Mouse (Mus musculus) stomach, embryonic 16.5 days (tissue): Measurements from ENCODE around the gene Gan. TPM values are rescaled to one million over a fixed set of nuclear protein-coding genes. Genes with fewer than 3 reads are reported as not detected.

ENCODE experiments used
- ATAC-seq: fragments of 200-750 bp; cut with Nextera tagmentation; 2 replicates; pipeline ENCODE4 v1.8.0; 2017; ENCODE audit warnings: moderate number of reproducible peaks, moderate TSS enrichment; ENCODE audit not compliant: insufficient read depth, low FRiP score
- H3K27ac ChIP-seq: fragments of 300-500 bp; sonication (generic); 2 replicates; pipeline ENCODE4 v1.5.1; 2014; ENCODE audit warnings: low read length
- H3K27me3 ChIP-seq: fragments of 300-500 bp; sonication (generic); 2 replicates; pipeline ENCODE4 v1.6.1; 2014; ENCODE audit warnings: low read length, control low read depth, mixed read lengths; ENCODE audit not compliant: control insufficient read depth, insufficient read depth
- H3K36me3 ChIP-seq: fragments of 300-500 bp; sonication (generic); 2 replicates; pipeline ENCODE4 v1.6.1; 2014; ENCODE audit warnings: low read length; ENCODE audit not compliant: control insufficient read depth, insufficient read depth
- H3K4me1 ChIP-seq: fragments of 300-500 bp; sonication (generic); 2 replicates; pipeline ENCODE4 v1.6.1; 2014; ENCODE audit warnings: low read length, control low read depth, mixed read lengths; ENCODE audit not compliant: control insufficient read depth, insufficient read depth
- H3K4me2 ChIP-seq: fragments of 300-500 bp; sonication (generic); 2 replicates; pipeline ENCODE4 v1.6.1; 2014; ENCODE audit warnings: low read depth, low read length, mixed read lengths
- H3K4me3 ChIP-seq: fragments of 300-500 bp; sonication (generic); replicated peaks from 2 replicates; pipeline ENCODE4 v1.5.1; 2014; ENCODE audit warnings: mild to moderate bottlenecking, low read length
- H3K9ac ChIP-seq: fragments of 300-500 bp; sonication (generic); 2 replicates; pipeline ENCODE4 v1.6.1; 2014; ENCODE audit warnings: low read length
- H3K9me3 ChIP-seq: fragments of 300-500 bp; sonication (generic); replicated peaks from 2 replicates; pipeline ENCODE4 v1.6.1; 2016; ENCODE audit warnings: low read length, control low read depth; ENCODE audit not compliant: control insufficient read depth
- WGBS: fragments of 180-500 bp; shearing (Covaris S2); extraction: QIAGEN DNeasy Blood & Tissue Kit; methylation state at CpG from one replicate; pipeline ENCODE4 v1.1.7; 2014; 5-methylcytosine and 5-hydroxymethylcytosine counted together
- polyA plus RNA-seq: library from polyadenylated mRNA; unstranded; fragments of >200 nt; fragmentation: Nextera tagmentation; extraction: Ambion mirVana; gene quantifications from 2 replicates; pipeline ENCODE4 v1.2.1, GENCODE M21; 2015

Gene Gan
- polyA plus RNA-seq, 1 experiment from 2014 or later, result 2.2 TPM

- Histone ChIP-seq H3K36me3 (no peaks in the 10 kb centered on the region), H3K4me3 (no peak overlapping the region), H3K9me3 (no peaks in the 10 kb centered on the region), H3K4me1 (peaks cover 49% of the 10 kb centered on the region), H3K4me2 (no peak overlapping the region), H3K27ac (peak overlapping the region; percentile 55; the same call in 1 of the 2 replicates), H3K27me3 (no peaks in the 10 kb centered on the region), H3K9ac (no peak overlapping the region)
- 55% methylated on average over 5 of the region's 5 CpGs for WGBS
- ATAC-seq, result 0 out of 2 replicates have a peak, but pooled peaks have one; percentile 33
These were observed 107.1 kb downstream of the Gan start for GRCm38 (mm10) chr8:117265079-117265478.

Other genes starting within 250 kb of the Gan start
- gene Cmc2, start 236.7 kb upstream of the Gan start, polyA plus RNA-seq, result 62.3 and 72.0 TPM in 2 replicates
- 27.9 and 28.1 TPM in 2 replicates for gene Cenpn, start 236.4 kb upstream of the Gan start, polyA plus RNA-seq
- gene Atmin, start 214.7 kb upstream of the Gan start, polyA plus RNA-seq, result 9.0 and 9.6 TPM in 2 replicates
- gene 1700030J22Rik, start 179.2 kb upstream of the Gan start, polyA plus RNA-seq, result 1.3 and 2.0 TPM in 2 replicates
- 118 and 130 TPM in 2 replicates for gene Gcsh, start 164.6 kb upstream of the Gan start, polyA plus RNA-seq
- gene Pkd1l2, start 75.7 kb upstream of the Gan start, polyA plus RNA-seq, result 0.48 and 0.71 TPM in 2 replicates
- gene Bco1, start 62.3 kb upstream of the Gan start, polyA plus RNA-seq, result 0.92 and 1.2 TPM in 2 replicates
- 13.7 and 14.2 TPM in 2 replicates for gene Cmip, start 98.9 kb downstream of the Gan start, polyA plus RNA-seq